Mouse (Mus musculus) liver, embryonic 14.5 days (tissue): ENCODE measurements at regions not wholly inside any gene's neighbourhood (a gene's known extent, or its start where the extent isn't known, plus 50 kb on each side); places are given as distances from the start of the nearest gene placed in this dataset.

Experiments used
- CTCF ChIP-seq: IDR thresholded peaks from 2 replicates; pipeline ENCODE4 v1.5.1; 2016; ENCODE audit warnings: antibody characterized with exemption, low read depth, control low read depth
- EP300 ChIP-seq: IDR thresholded peaks from 2 replicates; pipeline ENCODE4 v1.6.1; 2016; ENCODE audit warnings: antibody characterized with exemption, low read depth

DNA sequence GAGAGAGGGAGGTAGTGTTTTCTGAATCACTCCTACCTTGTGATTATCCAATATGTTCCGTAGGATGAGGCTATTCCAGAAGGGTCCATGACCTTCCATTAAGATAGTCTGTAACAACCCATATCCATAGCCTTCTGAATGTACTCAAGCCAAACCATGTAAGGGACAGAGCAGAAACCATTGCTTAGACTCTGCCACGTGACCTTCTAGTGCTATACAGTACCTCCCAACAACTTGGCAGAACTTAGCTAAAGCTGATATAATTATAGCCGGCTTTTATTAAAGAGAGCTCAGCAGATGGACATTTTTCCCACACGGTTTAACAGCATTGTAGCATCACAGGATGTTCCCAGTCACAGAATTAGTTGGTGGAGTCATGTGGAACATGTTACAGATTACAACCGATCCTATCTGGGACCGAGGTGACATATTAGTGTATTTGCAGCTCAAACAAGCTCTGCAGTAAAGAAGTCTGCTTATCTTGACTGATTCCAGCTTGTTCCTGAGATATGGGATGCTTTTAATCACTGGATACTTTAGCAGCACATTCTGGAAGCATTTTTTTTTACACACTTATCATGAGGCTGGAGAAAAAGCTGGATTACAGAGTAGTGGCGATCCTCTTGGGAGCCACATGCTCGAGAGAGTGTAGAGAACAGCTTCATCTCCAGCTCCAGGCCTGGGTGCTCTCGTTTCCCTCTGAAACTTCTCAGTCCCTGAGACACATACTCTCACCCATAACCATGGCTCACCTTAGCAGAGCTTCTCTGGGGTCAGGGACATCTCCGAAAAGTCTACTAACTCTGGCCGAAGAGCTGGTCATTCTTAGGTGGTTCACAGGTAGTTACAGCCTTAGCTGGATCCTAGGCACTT is 129.5 kb upstream of the Tmem72 start:
- no peak for TF ChIP-seq CTCF
- TF ChIP-seq EP300: no peak
